9 mouse cellular contexts compared by ENCODE assay signal in genomic region chr12:86498765-86499164, GRCm38 (mm10).
DNase-seq lines count a peak whose midpoint lies in the region; ATAC-seq and TF ChIP-seq lines count a peak whose summit lies in the region.
"Had no signal": no experiment of that assay in that cellular context is flagged by ENCODE, and none has a peak within 500 bp of the region (broad histone marks: within the 10 kb centered on the region; RNA-seq: fewer than 3 reads in every experiment).

No protein-coding gene starts in this region.

- no peaks in the 10 kb centered on the region for H3K27me3 ChIP-seq in lung, postnatal 0 days (replicated peaks; ENCODE audit: insufficient read depth, low read length)

- WGBS in lung, postnatal 0 days: 27% methylated on average over 6 of the region's 6 CpGs

- no peak overlapping the region for H3K27ac ChIP-seq in lung, postnatal 0 days (ENCODE audit: low read length)
- H3K27ac ChIP-seq: macrophage had no signal

- TF ChIP-seq CTCF in lung, postnatal 0 days (IDR thresholded peaks at IDR 0.05): no peak

- H3K4me1 ChIP-seq in lung, postnatal 0 days (ENCODE audit: insufficient read depth, low read depth, low read length): no peaks in the 10 kb centered on the region; the same call in 1 of the 2 replicates

- no peak overlapping the region for H3K9ac ChIP-seq in lung, postnatal 0 days (replicated peaks; ENCODE audit: low read depth)

- no peak for TF ChIP-seq EP300 in lung, postnatal 0 days (IDR thresholded peaks at IDR 0.05)

- no peaks in the 10 kb centered on the region for H3K9me3 ChIP-seq in lung, postnatal 0 days (ENCODE audit: low read length)

- H3K4me2 ChIP-seq in lung, postnatal 0 days (replicated peaks; ENCODE audit: low read depth, low read length): no peak overlapping the region

- no peak overlapping the region for H3K4me3 ChIP-seq in lung, postnatal 0 days (ENCODE audit: low read depth, low read length)

- H3K36me3 ChIP-seq in lung, postnatal 0 days (ENCODE audit: insufficient read depth, low read length): no peaks in the 10 kb centered on the region

- ATAC-seq in lung, postnatal 0 days: peak; percentile 38; the same call in 1 of the 2 replicates
- ATAC-seq in activated CD4-positive, CD25-positive, alpha-beta regulatory T cell, adult 4 months: no peak

- DNase-seq in cerebellum, adult 8-10 months: peak; percentile 6
- DNase-seq in cerebellum, adult 11-12 months: no peak
- peak; percentile 61 for DNase-seq in adipocyte (ENCODE audit: low spot score)
- peak; percentile 79 for DNase-seq in gastrocnemius, postnatal 25 days
- peak; percentile 58 for DNase-seq in kidney, postnatal 14 days
- DNase-seq in lung, postnatal 0 days (ENCODE audit: low spot score): peak; percentile 40
- DNase-seq in thymus, postnatal 36 days: no peak

Comparison
In these comparisons a context has a peak if more than half of its experiments do, and no peak if none do; other contexts are left out.
1. DNase-seq: peak in cerebellum, adult 8-10 months (single experiment), adipocyte (single experiment), gastrocnemius, postnatal 25 days (single experiment), kidney, postnatal 14 days (single experiment) and lung, postnatal 0 days (single experiment); none in cerebellum, adult 11-12 months (single experiment) and thymus, postnatal 36 days (0 of 2).